Mouse (Mus musculus): ENCODE results near the gene Scn8a. TPM values are rescaled to one million over a fixed set of nuclear protein-coding genes. Genes with fewer than 3 reads are reported as not detected.

The Scn8a gene
- 0.21 TPM for polyA plus RNA-seq (2017; shearing (Covaris generic))

GRCm38 (mm10) chr15:100869558-100869957, at the start of gene Scn8a:
Scn8a (plus strand) TSS chr15:100869858.

DNA sequence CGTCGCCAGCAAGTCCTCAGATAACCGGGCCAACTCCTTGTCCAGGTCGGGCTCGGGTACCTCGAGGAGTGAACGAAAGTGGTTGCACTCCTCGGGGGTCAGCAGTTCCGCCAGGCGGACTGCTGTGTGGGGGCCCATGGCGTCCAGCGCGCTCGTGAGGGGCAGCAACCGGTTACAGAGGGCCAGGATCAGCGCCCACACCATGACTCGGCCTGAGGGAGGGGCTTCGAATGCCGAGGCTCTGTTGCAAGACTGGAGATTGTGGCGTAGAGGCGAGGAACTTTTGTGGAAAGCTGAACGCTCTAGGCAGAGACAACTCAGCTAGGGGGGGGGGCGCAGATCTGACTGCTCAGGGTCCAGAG, 177.5 kb downstream of the Scn8a start, which contains the start of gene Gm47841:
Gm47841 (minus strand) TSS at position 204 of the 362 bp plus-strand sequence.

DNA sequence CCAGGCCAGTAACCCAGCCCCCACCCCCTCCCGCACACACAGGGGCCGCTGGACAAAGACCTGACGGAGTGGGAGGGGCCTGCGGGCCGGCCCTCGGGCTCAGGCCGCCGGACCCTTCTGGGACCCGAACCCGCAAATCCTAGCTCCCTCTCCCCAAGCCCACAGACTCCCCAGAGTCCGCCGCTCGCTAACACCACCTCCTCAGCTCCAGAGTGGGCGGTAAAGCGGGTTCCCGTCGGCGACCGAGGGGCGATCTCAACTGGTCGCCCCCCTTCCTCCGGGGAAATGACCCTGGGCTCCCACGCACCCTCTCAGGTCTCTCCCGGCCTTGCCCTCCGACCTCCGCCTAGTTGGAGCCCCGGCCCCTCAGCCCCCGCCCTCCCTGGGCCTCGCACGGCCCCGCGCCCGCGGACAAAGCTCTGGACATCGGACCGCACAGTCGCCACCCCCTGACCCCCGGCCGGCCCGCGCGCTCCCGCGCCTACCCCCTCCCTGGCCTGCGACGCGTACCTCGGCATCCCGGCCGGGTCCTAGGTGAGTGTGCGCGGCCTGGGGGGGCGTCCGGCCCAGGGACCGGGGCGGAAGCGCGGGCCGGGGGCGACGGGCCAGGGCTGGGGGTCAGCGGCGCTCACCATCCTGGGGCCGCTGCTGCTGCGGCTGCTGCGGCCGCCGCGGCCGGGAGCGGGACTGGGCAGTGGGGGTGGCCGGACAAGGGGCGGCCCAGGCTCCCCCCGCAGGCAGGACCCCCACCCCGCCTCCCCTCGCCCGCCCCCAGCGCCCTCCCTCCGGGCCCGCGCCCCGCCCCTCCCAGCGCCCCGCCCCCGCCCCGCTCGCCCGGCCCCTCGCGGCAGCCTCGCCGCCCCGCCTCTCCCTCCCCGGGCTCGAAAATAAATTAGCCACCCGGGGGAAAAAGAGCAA, 208.4 kb downstream of the Scn8a start, which contains the start of gene Fignl2:
Fignl2 (minus strand) TSS at position 755 of the 918 bp plus-strand sequence.

Other genes with a start within 250 kb of the Scn8a start
- not detected for gene Smagp, start 232.9 kb upstream of the Scn8a start, polyA plus RNA-seq (2017; shearing (Covaris generic))
- gene Bin2, start 200.3 kb upstream of the Scn8a start, polyA plus RNA-seq (2017; shearing (Covaris generic)), result 853 TPM
- gene Cela1, start 181.9 kb upstream of the Scn8a start, polyA plus RNA-seq (2017; shearing (Covaris generic)), result 12.7 TPM
- gene Galnt6, start 140.5 kb upstream of the Scn8a start, polyA plus RNA-seq (2017; shearing (Covaris generic)), result 137 TPM
- 4.8 TPM for gene Slc4a8, start 108.1 kb upstream of the Scn8a start, polyA plus RNA-seq (2017; shearing (Covaris generic))
- not detected for gene Gm47841, start 177.5 kb downstream of the Scn8a start, polyA plus RNA-seq (2017; shearing (Covaris generic))
- 0.15 TPM for gene Fignl2, start 208.7 kb downstream of the Scn8a start, polyA plus RNA-seq (2017; shearing (Covaris generic))
- not detected for gene Ankrd33, start 245.9 kb downstream of the Scn8a start, polyA plus RNA-seq (2017; shearing (Covaris generic))

Data from effector memory CD4-positive, alpha-beta T cell, adult 7 months (primary cell).